Comparison of ENCODE assay signal across 9 mouse cellular contexts in the genomic region with DNA sequence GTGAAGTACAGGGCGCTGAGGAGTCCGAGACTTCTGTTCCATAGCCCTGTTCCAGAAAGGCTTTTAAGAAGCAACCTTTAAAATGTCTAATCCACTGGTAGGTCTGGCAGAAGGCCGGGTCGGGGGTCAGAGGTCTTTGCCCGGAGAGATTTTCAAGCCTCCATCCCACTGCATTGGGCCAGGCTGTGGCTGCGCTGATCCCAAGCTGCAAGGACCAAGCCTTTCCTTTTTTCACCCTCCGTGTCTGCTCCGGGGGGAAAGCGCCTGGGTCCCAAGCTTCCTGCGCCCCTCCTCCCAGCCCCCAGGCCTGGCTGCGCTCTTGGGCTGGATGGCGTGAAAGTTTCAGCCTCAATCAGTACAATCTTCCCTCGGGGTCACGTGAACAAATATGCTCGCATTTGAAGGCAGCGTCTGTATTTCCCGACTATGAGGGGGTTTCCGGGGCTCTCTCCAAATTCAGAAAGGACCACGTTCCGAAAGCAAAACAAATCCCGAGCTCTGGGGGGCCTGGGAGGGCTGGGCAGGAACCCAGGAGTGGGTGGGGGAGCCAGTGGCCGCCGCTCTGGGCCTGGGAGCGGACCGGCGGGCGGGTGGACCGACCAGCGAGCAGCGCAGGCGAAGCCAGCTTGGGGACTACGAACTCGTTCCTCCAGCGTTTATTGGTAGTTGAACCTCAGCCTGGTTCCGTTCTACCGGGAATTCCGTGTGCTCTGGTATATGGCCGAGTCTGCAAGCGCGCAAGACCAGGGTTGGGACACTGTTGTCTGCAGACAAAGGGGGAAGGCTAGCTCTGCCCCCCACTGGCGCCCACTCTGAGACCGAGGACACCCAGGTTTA. TPM values are rescaled to one million over a fixed set of nuclear protein-coding genes. Genes with fewer than 3 reads are reported as not detected.
DNase-seq lines count a peak whose midpoint lies in the region; ATAC-seq and TF ChIP-seq lines count a peak whose summit lies in the region.
"Had no signal": no experiment of that assay in that cellular context is flagged by ENCODE, and none has a peak within 500 bp of the region (broad histone marks: within the 10 kb centered on the region; RNA-seq: fewer than 3 reads in every experiment).

No protein-coding gene starts in this region.

- WGBS in heart, postnatal 0 days = 1% methylated on average over 42 of the region's 42 CpGs
- WGBS in heart, adult 2 months = 4% methylated on average over 42 of the region's 42 CpGs
- WGBS in hindbrain, embryonic 14.5 days = 1% methylated on average over 42 of the region's 42 CpGs
- WGBS in midbrain, embryonic 14.5 days = under 1% methylated on average over 42 of the region's 42 CpGs

- ATAC-seq in heart, postnatal 0 days (ENCODE audit: insufficient read depth, low read depth) = no peak
- no peak for ATAC-seq in hindbrain, embryonic 14.5 days (ENCODE audit: low FRiP score)
- ATAC-seq in midbrain, embryonic 14.5 days (ENCODE audit: low FRiP score, low TSS enrichment) = no peak
- no peak for ATAC-seq in inflammation-experienced regulatory T-cells, adult 6 months

- intact Hi-C loops in heart, adult 2 months (cut with DNase I) = no loop called here
- intact Hi-C loops in left cerebral cortex, postnatal 25 days (cut with DNase I) = loop anchor here (10.0 kb wide), 1 partner anchor 1461 kb away; the partner anchor contains the start of gene Sp9

- H3K4me2 ChIP-seq in heart, postnatal 0 days (ENCODE audit: low read depth, low read length) = peak overlapping the region; percentile 6
- peak overlapping the region; percentile 82 for H3K4me2 ChIP-seq in hindbrain, embryonic 14.5 days (replicated peaks)
- H3K4me2 ChIP-seq in midbrain, embryonic 14.5 days (ENCODE audit: low read length) = no peak overlapping the region

- H3K36me3 ChIP-seq in heart, postnatal 0 days (replicated peaks; ENCODE audit: control insufficient read depth, insufficient read depth, low read length) = no peaks in the 10 kb centered on the region
- no peaks in the 10 kb centered on the region for H3K36me3 ChIP-seq in heart, adult 2 months (ENCODE audit: control insufficient read depth, insufficient read depth, low read length)
- no peaks in the 10 kb centered on the region for H3K36me3 ChIP-seq in hindbrain, embryonic 14.5 days (replicated peaks; ENCODE audit: control insufficient read depth, insufficient read depth)
- H3K36me3 ChIP-seq in midbrain, embryonic 14.5 days (ENCODE audit: control insufficient read depth, insufficient read depth, low read length) = no peaks in the 10 kb centered on the region

- H3K4me1 ChIP-seq in heart, postnatal 0 days (ENCODE audit: control insufficient read depth, insufficient read depth) = no peaks in the 10 kb centered on the region
- H3K4me1 ChIP-seq in heart, adult 2 months (ENCODE audit: control insufficient read depth, insufficient read depth, low read length) = no peaks in the 10 kb centered on the region
- no peaks in the 10 kb centered on the region for H3K4me1 ChIP-seq in hindbrain, embryonic 14.5 days (replicated peaks; ENCODE audit: control insufficient read depth, insufficient read depth, low read length)
- no peaks in the 10 kb centered on the region for H3K4me1 ChIP-seq in midbrain, embryonic 14.5 days (ENCODE audit: control insufficient read depth, insufficient read depth, low read length)

- no peak for TF ChIP-seq CTCF in heart, postnatal 0 days (IDR thresholded peaks at IDR 0.05; ENCODE audit: low read depth)
- TF ChIP-seq CTCF in heart, adult 2 months (IDR thresholded peaks at IDR 0.05) = no peak

- H3K27ac ChIP-seq in heart, postnatal 0 days (ENCODE audit: low read depth) = no peak overlapping the region
- no peak overlapping the region for H3K27ac ChIP-seq in heart, adult 2 months
- H3K27ac ChIP-seq in hindbrain, embryonic 14.5 days = peak overlapping the region; percentile 98
- H3K27ac ChIP-seq in midbrain, embryonic 14.5 days (replicated peaks; ENCODE audit: low read depth, low read length) = no peak overlapping the region

- H3K79me2 ChIP-seq in heart, adult 2 months (replicated peaks; ENCODE audit: control insufficient read depth, insufficient read depth, low read length) = no peaks in the 10 kb centered on the region

- peaks cover 99% of the 10 kb centered on the region for H3K27me3 ChIP-seq in heart, postnatal 0 days (ENCODE audit: control insufficient read depth, insufficient read depth, low read length)
- peaks cover 46% of the 10 kb centered on the region for H3K27me3 ChIP-seq in heart, adult 2 months (ENCODE audit: control insufficient read depth, insufficient read depth, low read length)
- peaks cover 73% of the 10 kb centered on the region for H3K27me3 ChIP-seq in hindbrain, embryonic 14.5 days (ENCODE audit: control insufficient read depth, insufficient read depth, low read length)
- peaks cover 97% of the 10 kb centered on the region for H3K27me3 ChIP-seq in midbrain, embryonic 14.5 days (ENCODE audit: control insufficient read depth, insufficient read depth, low read length)

- DNase-seq in heart, postnatal 0 days (ENCODE audit: low spot score) = no peak
- DNase-seq in heart, adult 2 months = no peak
- peak; percentile 81 for DNase-seq in embryo, embryonic 9.5 days (ENCODE audit: extremely low spot score)
- no peak for DNase-seq in hindbrain, embryonic 14.5 days (ENCODE audit: low spot score)
- peak; percentile 48 for DNase-seq in midbrain, embryonic 14.5 days
- no peak for DNase-seq in left cerebral cortex, postnatal 25 days (ENCODE audit: low spot score in 2 of 2)
- no peak for DNase-seq in spleen, adult 12 weeks (ENCODE audit: low spot score)

- H3K9ac ChIP-seq in heart, postnatal 0 days (replicated peaks; ENCODE audit: low read depth, low read length) = no peak overlapping the region
- H3K9ac ChIP-seq in heart, adult 2 months (ENCODE audit: low read depth, low read length) = no peak overlapping the region
- H3K9ac ChIP-seq in hindbrain, embryonic 14.5 days = peak overlapping the region; percentile 87
- H3K9ac ChIP-seq in midbrain, embryonic 14.5 days (replicated peaks; ENCODE audit: low read length) = no peak overlapping the region

- H3K9me3 ChIP-seq in heart, postnatal 0 days (replicated peaks; ENCODE audit: control insufficient read depth, low read length) = no peaks in the 10 kb centered on the region
- H3K9me3 ChIP-seq in hindbrain, embryonic 14.5 days (ENCODE audit: control insufficient read depth, low read length) = no peaks in the 10 kb centered on the region
- no peaks in the 10 kb centered on the region for H3K9me3 ChIP-seq in midbrain, embryonic 14.5 days (ENCODE audit: control insufficient read depth, low read length)

- TF ChIP-seq EP300 in heart, postnatal 0 days (IDR thresholded peaks at IDR 0.05; ENCODE audit: low read depth) = no peak
- no peak for TF ChIP-seq EP300 in heart, adult 2 months (IDR thresholded peaks at IDR 0.05; ENCODE audit: insufficient read depth, low read depth, low read length)

- peak overlapping the region; percentile 16 for H3K4me3 ChIP-seq in heart, postnatal 0 days (ENCODE audit: low read depth, low read length)
- H3K4me3 ChIP-seq in heart, adult 2 months = no peak overlapping the region
- peak overlapping the region; percentile 42 for H3K4me3 ChIP-seq in hindbrain, embryonic 14.5 days (replicated peaks; ENCODE audit: low read length)
- no peak overlapping the region for H3K4me3 ChIP-seq in midbrain, embryonic 14.5 days (replicated peaks; ENCODE audit: low read depth, low read length)

- TF ChIP-seq POLR2A in heart, adult 2 months (IDR thresholded peaks at IDR 0.05; ENCODE audit: insufficient read depth, low read depth, low read length) = no peak

RNA-seq across cellular contexts. Expression of gene Gm28230, which starts 9.5 kb away (rescaled TPM):
- 1.6 TPM in 1 of 2 replicates, not detected in the other for total RNA-seq in heart, postnatal 0 days (2014; rRNA removed; ENCODE audit: low replicate concordance)
- polyA plus RNA-seq in heart, postnatal 0 days (2015; fragmentation: Nextera tagmentation; extraction: Ambion mirVana) = not detected in 2 replicates
- total RNA-seq in heart, adult 2 months (2021) = under 1 TPM in 1 of 2 experiments, not detected in 1; 0.14 TPM
- polyA plus RNA-seq in heart, adult 2 months (2012; rRNA removed) = 0.04 and 0.20 TPM in 2 replicates
- polyA plus RNA-seq in hindbrain, embryonic 14.5 days (2014; fragmentation: Nextera tagmentation; extraction: Ambion mirVana) = 0.82 and 1.3 TPM in 2 replicates
- not detected in 2 replicates for polyA plus RNA-seq in midbrain, embryonic 14.5 days (2014; fragmentation: Nextera tagmentation; extraction: Ambion mirVana)
- total RNA-seq in left cerebral cortex, postnatal 25 days (2021) = not detected
- polyA plus RNA-seq in inflammation-experienced regulatory T-cells, adult 6 months (2017; shearing (Covaris generic)) = not detected
- total RNA-seq: megakaryocyte-erythroid progenitor cell, adult 5-6 weeks had no signal

RNA-seq across cellular contexts. Expression of gene Hoxd4, which starts 24.3 kb away (rescaled TPM):
- total RNA-seq in heart, postnatal 0 days (2014; rRNA removed; ENCODE audit: low replicate concordance) = 0.19 TPM in 1 of 2 replicates, not detected in the other
- polyA plus RNA-seq in heart, postnatal 0 days (2015; fragmentation: Nextera tagmentation; extraction: Ambion mirVana) = 0.05 and 0.11 TPM in 2 replicates
- total RNA-seq in heart, adult 2 months (2021) = under 1 TPM; 0.21 to 0.45 TPM
- polyA plus RNA-seq in heart, adult 2 months (2012; rRNA removed) = 0.53 and 1.0 TPM in 2 replicates
- 3.1 and 4.3 TPM in 2 replicates for polyA plus RNA-seq in hindbrain, embryonic 14.5 days (2014; fragmentation: Nextera tagmentation; extraction: Ambion mirVana)
- polyA plus RNA-seq in midbrain, embryonic 14.5 days (2014; fragmentation: Nextera tagmentation; extraction: Ambion mirVana) = not detected in 2 replicates
- not detected for total RNA-seq in left cerebral cortex, postnatal 25 days (2021)
- polyA plus RNA-seq in inflammation-experienced regulatory T-cells, adult 6 months (2017; shearing (Covaris generic)) = not detected
- total RNA-seq: megakaryocyte-erythroid progenitor cell, adult 5-6 weeks had no signal

RNA-seq across cellular contexts. Expression of gene Hoxd3, which starts 24.3 kb away (rescaled TPM):
- not detected in 2 replicates for total RNA-seq in heart, postnatal 0 days (2014; rRNA removed; ENCODE audit: low replicate concordance)
- polyA plus RNA-seq in heart, postnatal 0 days (2015; fragmentation: Nextera tagmentation; extraction: Ambion mirVana) = 0.04 TPM in 1 of 2 replicates, not detected in the other
- total RNA-seq in heart, adult 2 months (2021) = not detected
- 0.06 TPM in 1 of 2 replicates, not detected in the other for polyA plus RNA-seq in heart, adult 2 months (2012; rRNA removed)
- 44.9 and 55.1 TPM in 2 replicates for polyA plus RNA-seq in hindbrain, embryonic 14.5 days (2014; fragmentation: Nextera tagmentation; extraction: Ambion mirVana)
- polyA plus RNA-seq in midbrain, embryonic 14.5 days (2014; fragmentation: Nextera tagmentation; extraction: Ambion mirVana) = not detected in 2 replicates
- total RNA-seq in left cerebral cortex, postnatal 25 days (2021) = not detected
- not detected for polyA plus RNA-seq in inflammation-experienced regulatory T-cells, adult 6 months (2017; shearing (Covaris generic))
- total RNA-seq: megakaryocyte-erythroid progenitor cell, adult 5-6 weeks had no signal

RNA-seq across cellular contexts. Expression of gene Hoxd1, which starts 26.7 kb away (rescaled TPM):
- not detected in 2 replicates for total RNA-seq in heart, postnatal 0 days (2014; rRNA removed; ENCODE audit: low replicate concordance)
- not detected in 2 replicates for polyA plus RNA-seq in heart, postnatal 0 days (2015; fragmentation: Nextera tagmentation; extraction: Ambion mirVana)
- total RNA-seq in heart, adult 2 months (2021) = not detected
- not detected in 2 replicates for polyA plus RNA-seq in heart, adult 2 months (2012; rRNA removed)
- 0.64 and 0.76 TPM in 2 replicates for polyA plus RNA-seq in hindbrain, embryonic 14.5 days (2014; fragmentation: Nextera tagmentation; extraction: Ambion mirVana)
- not detected in 2 replicates for polyA plus RNA-seq in midbrain, embryonic 14.5 days (2014; fragmentation: Nextera tagmentation; extraction: Ambion mirVana)
- total RNA-seq in left cerebral cortex, postnatal 25 days (2021) = under 1 TPM in 1 of 2 experiments, not detected in 1; 0.37 TPM
- polyA plus RNA-seq in inflammation-experienced regulatory T-cells, adult 6 months (2017; shearing (Covaris generic)) = not detected
- total RNA-seq: megakaryocyte-erythroid progenitor cell, adult 5-6 weeks had no signal

RNA-seq across cellular contexts. Expression of gene Hoxd8, which starts 31.7 kb away (rescaled TPM):
- total RNA-seq in heart, postnatal 0 days (2014; rRNA removed; ENCODE audit: low replicate concordance) = 1.5 TPM in 1 of 2 replicates, not detected in the other
- 0.23 and 0.26 TPM in 2 replicates for polyA plus RNA-seq in heart, postnatal 0 days (2015; fragmentation: Nextera tagmentation; extraction: Ambion mirVana)
- 1 to 10 TPM in 1 of 2 experiments, under 1 TPM in 1; 0.61 to 1.0 TPM for total RNA-seq in heart, adult 2 months (2021)
- polyA plus RNA-seq in heart, adult 2 months (2012; rRNA removed) = 0.59 and 0.61 TPM in 2 replicates
- polyA plus RNA-seq in hindbrain, embryonic 14.5 days (2014; fragmentation: Nextera tagmentation; extraction: Ambion mirVana) = 2.1 and 3.3 TPM in 2 replicates
- not detected in 2 replicates for polyA plus RNA-seq in midbrain, embryonic 14.5 days (2014; fragmentation: Nextera tagmentation; extraction: Ambion mirVana)
- total RNA-seq in left cerebral cortex, postnatal 25 days (2021) = under 1 TPM in 1 of 2 experiments, not detected in 1; 0.14 TPM
- polyA plus RNA-seq in inflammation-experienced regulatory T-cells, adult 6 months (2017; shearing (Covaris generic)) = not detected
- total RNA-seq: megakaryocyte-erythroid progenitor cell, adult 5-6 weeks had no signal

Comparison
In these comparisons a context has a peak if more than half of its experiments do, and no peak if none do; other contexts are left out.
1. H3K4me3 ChIP-seq: peak in heart, postnatal 0 days (single experiment) and hindbrain, embryonic 14.5 days (single experiment); none in heart, adult 2 months (single experiment) and midbrain, embryonic 14.5 days (single experiment).
2. DNase-seq: peak in embryo, embryonic 9.5 days (single experiment) and midbrain, embryonic 14.5 days (single experiment); none in heart, postnatal 0 days (single experiment), heart, adult 2 months (0 of 2), hindbrain, embryonic 14.5 days (single experiment), left cerebral cortex, postnatal 25 days (0 of 2) and spleen, adult 12 weeks (single experiment).
3. RNA of gene Hoxd3, which starts 24.3 kb away (polyA plus RNA-seq): 44.9 to 55.1 TPM in hindbrain, embryonic 14.5 days; 0.06 TPM in heart, adult 2 months, 0.04 TPM in heart, postnatal 0 days, not detected in midbrain, embryonic 14.5 days and not detected in inflammation-experienced regulatory T-cells, adult 6 months; every median in the first group is over 10 times any median in the second.